15 mouse cellular contexts compared by ENCODE assay signal in the genomic region with DNA sequence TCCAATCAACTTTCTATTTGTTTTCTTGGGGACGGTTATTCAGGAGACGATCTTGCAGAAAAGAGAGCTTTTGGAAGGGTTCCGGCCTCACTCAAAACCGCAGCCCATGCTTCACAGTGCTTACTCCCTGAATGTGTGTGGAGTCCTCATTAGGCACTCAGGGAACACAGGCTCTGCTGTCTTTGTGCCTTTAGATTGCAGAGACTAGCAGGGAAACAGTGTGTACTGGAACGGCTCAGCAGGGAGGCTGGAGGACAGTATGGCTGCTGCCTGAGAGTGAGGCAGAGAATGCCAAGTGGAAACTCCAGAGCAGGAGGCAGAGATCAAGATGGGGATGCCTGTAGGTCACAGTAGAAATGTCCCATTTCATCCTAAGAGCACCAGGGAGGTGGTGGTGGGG.
DNase-seq lines count a peak whose midpoint lies in the region; ATAC-seq and TF ChIP-seq lines count a peak whose summit lies in the region.
"Had no signal": no experiment of that assay in that cellular context is flagged by ENCODE, and none has a peak within 500 bp of the region (broad histone marks: within the 10 kb centered on the region; RNA-seq: fewer than 3 reads in every experiment).

No protein-coding gene starts in this region.

- peak; percentile 58 for DNase-seq in layer of hippocampus, adult 9-11 months
- no peak for DNase-seq in layer of hippocampus, adult 9-10 months (ENCODE audit: low spot score)
- DNase-seq in brain, embryonic 14.5 days (ENCODE audit: low read depth), result peak; percentile 69
- DNase-seq in cerebellum, adult 2 months, result peak; percentile 50 to 57
- DNase-seq in forebrain, postnatal 0 days, result no peak
- no peak for DNase-seq in heart, adult 2 months
- no peak for DNase-seq in adrenal gland, adult (ENCODE audit: inconsistent age in 2 of 2, low spot score in 1 of 2)
- DNase-seq: adrenal gland, adult 8-10 months; heart, adult 18-20 months; kidney, postnatal 25 days; liver, embryonic 13.5 days had no signal

- TF ChIP-seq POLR2A in brain, embryonic 14.5 days (IDR thresholded peaks at IDR 0.05; ENCODE audit: borderline replicate concordance, extremely low read depth, insufficient read depth, insufficient read length, poor library complexity, severe bottlenecking), result no peak
- TF ChIP-seq POLR2A in cerebellum, adult 2 months (IDR thresholded peaks at IDR 0.05; ENCODE audit: borderline replicate concordance, insufficient read depth, low read length), result no peak
- no peak for TF ChIP-seq POLR2A in heart, adult 2 months (IDR thresholded peaks at IDR 0.05; ENCODE audit: insufficient read depth, low read depth, low read length)

- 0 out of 2 replicates have a peak, but pooled peaks cover 6% of the 10 kb centered on the region for H3K4me1 ChIP-seq in cerebellum, adult 2 months (ENCODE audit: control insufficient read depth, insufficient read depth, low read length)
- H3K4me1 ChIP-seq in forebrain, postnatal 0 days (ENCODE audit: insufficient read depth), result no peaks in the 10 kb centered on the region
- H3K4me1 ChIP-seq in heart, adult 2 months (ENCODE audit: control insufficient read depth, insufficient read depth, low read length), result no peaks in the 10 kb centered on the region
- H3K4me1 ChIP-seq: liver, embryonic 13.5 days had no signal

- H3K27me3 ChIP-seq in cerebellum, adult 2 months (ENCODE audit: control insufficient read depth, insufficient read depth, low read length), result no peaks in the 10 kb centered on the region
- no peaks in the 10 kb centered on the region for H3K27me3 ChIP-seq in forebrain, postnatal 0 days (ENCODE audit: insufficient read depth, low read length)
- H3K27me3 ChIP-seq in heart, adult 2 months (ENCODE audit: control insufficient read depth, insufficient read depth, low read length), result no peaks in the 10 kb centered on the region
- H3K27me3 ChIP-seq: embryonic facial prominence, embryonic 13.5 days; liver, embryonic 13.5 days had no signal

- H3K27ac ChIP-seq in cerebellum, adult 2 months (ENCODE audit: insufficient read depth, low read length), result no peak overlapping the region
- H3K27ac ChIP-seq in forebrain, postnatal 0 days (ENCODE audit: low read depth, low read length), result no peak overlapping the region
- H3K27ac ChIP-seq in heart, adult 2 months, result no peak overlapping the region
- H3K27ac ChIP-seq: embryonic facial prominence, embryonic 13.5 days; liver, embryonic 13.5 days had no signal

- H3K4me2 ChIP-seq in forebrain, postnatal 0 days (ENCODE audit: low read depth), result no peak overlapping the region
- H3K4me2 ChIP-seq: embryonic facial prominence, embryonic 13.5 days; liver, embryonic 13.5 days had no signal

- no peak for TF ChIP-seq CTCF in brain, embryonic 14.5 days (IDR thresholded peaks at IDR 0.05; ENCODE audit: borderline replicate concordance, extremely low read depth, insufficient read depth, insufficient read length)
- TF ChIP-seq CTCF in cerebellum, adult 2 months (IDR thresholded peaks at IDR 0.05; ENCODE audit: borderline replicate concordance, insufficient read depth, low read depth, low read length), result no peak
- TF ChIP-seq CTCF in forebrain, postnatal 0 days (IDR thresholded peaks at IDR 0.05; ENCODE audit: low read depth), result no peak
- no peak for TF ChIP-seq CTCF in heart, adult 2 months (IDR thresholded peaks at IDR 0.05)

- no peaks in the 10 kb centered on the region for H3K36me3 ChIP-seq in forebrain, postnatal 0 days (ENCODE audit: insufficient read depth)
- no peaks in the 10 kb centered on the region for H3K36me3 ChIP-seq in heart, adult 2 months (ENCODE audit: control insufficient read depth, insufficient read depth, low read length)
- H3K36me3 ChIP-seq: embryonic facial prominence, embryonic 13.5 days; liver, embryonic 13.5 days had no signal

- TF ChIP-seq EP300 in heart, adult 2 months (IDR thresholded peaks at IDR 0.05; ENCODE audit: insufficient read depth, low read depth, low read length), result no peak

- H3K79me2 ChIP-seq in heart, adult 2 months (replicated peaks; ENCODE audit: control insufficient read depth, insufficient read depth, low read length), result no peaks in the 10 kb centered on the region

- no peak overlapping the region for H3K9ac ChIP-seq in forebrain, postnatal 0 days
- H3K9ac ChIP-seq in heart, adult 2 months (ENCODE audit: low read depth, low read length), result no peak overlapping the region
- H3K9ac ChIP-seq: embryonic facial prominence, embryonic 13.5 days; liver, embryonic 13.5 days had no signal

- no peaks in the 10 kb centered on the region for H3K9me3 ChIP-seq in forebrain, postnatal 0 days (ENCODE audit: low read length)
- H3K9me3 ChIP-seq: embryonic facial prominence, embryonic 13.5 days; liver, embryonic 13.5 days had no signal

- peak; percentile 71 for ATAC-seq in forebrain, postnatal 0 days
- no peak for ATAC-seq in monocyte, adult 5-6 weeks (replicated peaks; ENCODE audit: insufficient number of reproducible peaks, low FRiP score, low TSS enrichment, poor library complexity, severe bottlenecking)
- ATAC-seq: intestine, embryonic 16.5 days; Patski had no signal

- 73% methylated on average over 5 of the region's 5 CpGs for WGBS in cerebellum, adult 2 months
- WGBS in forebrain, postnatal 0 days, result 32% methylated on average over 5 of the region's 5 CpGs
- 83% methylated on average over 5 of the region's 5 CpGs for WGBS in heart, adult 2 months

- H3K4me3 ChIP-seq in cerebellum, adult 2 months (replicated peaks; ENCODE audit: insufficient read depth, low read depth, low read length), result no peak overlapping the region
- H3K4me3 ChIP-seq in forebrain, postnatal 0 days (ENCODE audit: low read depth, low read length), result no peak overlapping the region
- no peak overlapping the region for H3K4me3 ChIP-seq in heart, adult 2 months
- H3K4me3 ChIP-seq: embryonic facial prominence, embryonic 13.5 days; liver, embryonic 13.5 days had no signal

- intact Hi-C loops in heart, adult 2 months (cut with DNase I), result no loop called here

Comparison
In these comparisons a context has a peak if more than half of its experiments do, and no peak if none do; other contexts are left out.
1. DNase-seq: peak in layer of hippocampus, adult 9-11 months (single experiment), brain, embryonic 14.5 days (single experiment) and cerebellum, adult 2 months (2 of 2); none in layer of hippocampus, adult 9-10 months (single experiment), forebrain, postnatal 0 days (single experiment), heart, adult 2 months (0 of 2) and adrenal gland, adult (0 of 2).